Mouse (Mus musculus) CH12.LX (cell line): ENCODE results near the gene Gm20498. TPM values are rescaled to one million over a fixed set of nuclear protein-coding genes. Genes with fewer than 3 reads are reported as not detected.

Experiments used
- DNase-seq: peaks from one replicate; pipeline ENCODE4 v3.0.0-alpha.2; 2013; ENCODE audit errors: extremely low read depth
- H3K27ac ChIP-seq: 2 replicates; pipeline ENCODE4 v1.5.1; 2012; ENCODE audit warnings: low read depth, mild to moderate bottlenecking, control low read depth, moderate library complexity; ENCODE audit not compliant: insufficient read depth
- H3K27me3 ChIP-seq: replicated peaks from 2 replicates; pipeline ENCODE3; 2012; ENCODE audit warnings: inconsistent platforms
- H3K36me3 ChIP-seq, 2 experiments: replicated peaks in 1 of 2; 2 replicates each; pipeline versions ENCODE3 to v1.6.1; 2012; ENCODE audit warnings: inconsistent platforms in 1 of 2, low read length in 1 of 2, mild to moderate bottlenecking in 1 of 2, mixed read lengths in 1 of 2, moderate library complexity in 1 of 2; ENCODE audit not compliant: control insufficient read depth in 1 of 2, insufficient read depth in 1 of 2
- H3K4me1 ChIP-seq, 2 experiments: 2 replicates each; pipeline ENCODE4 v1.6.1; 2012; ENCODE audit warnings: inconsistent platforms in 1 of 2, moderate library complexity in 1 of 2; ENCODE audit not compliant: insufficient read depth in 2 of 2, control insufficient read depth in 1 of 2
- H3K4me2 ChIP-seq: 2 replicates; pipeline ENCODE4 v1.6.1; 2012; ENCODE audit warnings: low read depth, mild to moderate bottlenecking, control low read depth; ENCODE audit not compliant: poor library complexity, insufficient read depth, severe bottlenecking
- H3K4me3 ChIP-seq, 3 experiments: fragments of 150-350 bp in 1 of 3; sonication (generic) in 1 of 3; replicated peaks in 1 of 3; 2 replicates each; pipeline versions ENCODE3 to v1.5.1; 2011 to 2012; ENCODE audit warnings: low read depth in 2 of 3, low read length in 2 of 3, mild to moderate bottlenecking in 2 of 3, moderate library complexity in 2 of 3, control low read depth in 1 of 3, improper control_type of control experiment in 1 of 3, inconsistent platforms in 1 of 3, mixed read lengths in 1 of 3; ENCODE audit not compliant: poor library complexity in 1 of 3
- H3K79me2 ChIP-seq: replicated peaks from 2 replicates; pipeline ENCODE4 v1.6.1; 2012; ENCODE audit warnings: mild to moderate bottlenecking, moderate library complexity; ENCODE audit not compliant: control insufficient read depth, poor library complexity, insufficient read depth, severe bottlenecking; ENCODE audit errors: extremely low read depth
- H3K9ac ChIP-seq: 2 replicates; pipeline ENCODE4 v1.6.1; 2012; ENCODE audit warnings: low read depth, mild to moderate bottlenecking, control low read depth, moderate library complexity; ENCODE audit not compliant: insufficient read depth
- H3K9me3 ChIP-seq: replicated peaks from 2 replicates; pipeline ENCODE3; 2012; ENCODE audit warnings: low read length, inconsistent platforms, mixed read lengths
- CHD1 ChIP-seq: IDR thresholded peaks from 2 replicates; pipeline ENCODE4 v1.6.1; 2012; ENCODE audit warnings: low read depth, low read length, improper control_type of control experiment, inconsistent platforms
- EP300 ChIP-seq: IDR thresholded peaks from 2 replicates; pipeline ENCODE4 v1.6.1; 2011; ENCODE audit warnings: low read length, improper control_type of control experiment
- ETS1 ChIP-seq: conservative IDR thresholded peaks from 2 replicates; pipeline ENCODE4 v1.6.1; 2012; ENCODE audit warnings: low read depth, mild to moderate bottlenecking, inconsistent platforms, low read length, improper control_type of control experiment, moderate library complexity
- GABPA ChIP-seq: IDR thresholded peaks from 2 replicates; pipeline ENCODE4 v1.6.1; 2012; ENCODE audit warnings: low read depth, low read length, improper control_type of control experiment, inconsistent platforms; ENCODE audit not compliant: insufficient replicate concordance
- HCFC1 ChIP-seq: IDR thresholded peaks from 2 replicates; pipeline ENCODE4 v1.6.1; 2012; ENCODE audit warnings: low read depth, mild to moderate bottlenecking, inconsistent platforms, low read length, improper control_type of control experiment
- IRF4 ChIP-seq: IDR thresholded peaks from 2 replicates; pipeline ENCODE4 v1.6.1; 2014; ENCODE audit warnings: low read depth, mild to moderate bottlenecking, inconsistent platforms, low read length, improper control_type of control experiment
- JUN ChIP-seq: IDR thresholded peaks from 2 replicates; pipeline ENCODE4 v1.6.1; 2011; ENCODE audit warnings: low read depth, mild to moderate bottlenecking, low read length, improper control_type of control experiment, moderate library complexity; ENCODE audit not compliant: insufficient read depth
- KAT2A ChIP-seq: IDR thresholded peaks from 2 replicates; pipeline ENCODE4 v1.6.1; 2012; ENCODE audit warnings: low read length, improper control_type of control experiment, inconsistent platforms; ENCODE audit not compliant: insufficient replicate concordance
- MAFK ChIP-seq: IDR thresholded peaks from 2 replicates; pipeline ENCODE4 v1.6.1; 2011; ENCODE audit warnings: low read length, improper control_type of control experiment; ENCODE audit not compliant: insufficient replicate concordance
- MAX ChIP-seq: IDR thresholded peaks from 2 replicates; pipeline ENCODE4 v1.6.1; 2011; ENCODE audit warnings: low read length, improper control_type of control experiment
- MAZ ChIP-seq: IDR thresholded peaks from 2 replicates; pipeline ENCODE4 v1.6.1; 2012; ENCODE audit warnings: low read depth, mild to moderate bottlenecking, inconsistent platforms, low read length, improper control_type of control experiment, moderate library complexity
- MEF2A ChIP-seq: IDR thresholded peaks from 2 replicates; pipeline ENCODE4 v1.6.1; 2014; ENCODE audit warnings: low read depth, mild to moderate bottlenecking, inconsistent platforms, low read length, improper control_type of control experiment, borderline replicate concordance
- MXI1 ChIP-seq: IDR thresholded peaks from 2 replicates; pipeline ENCODE4 v1.6.1; 2011; ENCODE audit warnings: mild to moderate bottlenecking, low read depth, low read length, improper control_type of control experiment
- NELFE ChIP-seq: IDR thresholded peaks from 2 replicates; pipeline ENCODE4 v1.6.1; 2011; ENCODE audit warnings: low read depth, low read length, improper control_type of control experiment
- NRF1 ChIP-seq: IDR thresholded peaks from 2 replicates; pipeline ENCODE4 v1.6.1; 2014; ENCODE audit warnings: low read depth, mild to moderate bottlenecking, inconsistent platforms, low read length, improper control_type of control experiment, moderate library complexity
- POLR2A ChIP-seq: IDR thresholded peaks from 2 replicates; pipeline ENCODE4 v1.6.1; 2011; ENCODE audit warnings: low read depth, mild to moderate bottlenecking, improper control_type of control experiment, low read length
- POLR2AphosphoS2 ChIP-seq: IDR thresholded peaks from 2 replicates; pipeline ENCODE4 v1.6.1; 2011; ENCODE audit warnings: low read depth, low read length, improper control_type of control experiment
- RAD21 ChIP-seq: IDR thresholded peaks from 2 replicates; pipeline ENCODE4 v1.6.1; 2011; ENCODE audit warnings: low read depth, mild to moderate bottlenecking, low read length, improper control_type of control experiment, moderate library complexity
- RCOR1 ChIP-seq: conservative IDR thresholded peaks from 2 replicates; pipeline ENCODE4 v1.6.1; 2012; ENCODE audit warnings: low read depth, mild to moderate bottlenecking, inconsistent platforms, low read length, improper control_type of control experiment
- TBP ChIP-seq: conservative IDR thresholded peaks from 2 replicates; pipeline ENCODE4 v1.6.1; 2011; ENCODE audit warnings: low read depth, low read length, improper control_type of control experiment
- UBTF ChIP-seq: IDR thresholded peaks from 2 replicates; pipeline ENCODE4 v1.6.1; 2012; ENCODE audit warnings: low read depth, mild to moderate bottlenecking, inconsistent platforms, low read length, improper control_type of control experiment, moderate library complexity
- USF1 ChIP-seq: IDR thresholded peaks from 2 replicates; pipeline ENCODE4 v1.6.1; 2014; ENCODE audit warnings: low read depth, mild to moderate bottlenecking, inconsistent platforms, low read length, improper control_type of control experiment
- ZC3H11A ChIP-seq: IDR thresholded peaks from 2 replicates; pipeline ENCODE4 v1.6.1; 2012; ENCODE audit warnings: low read depth, mild to moderate bottlenecking, inconsistent platforms, low read length, improper control_type of control experiment
- ZMIZ1 ChIP-seq: IDR thresholded peaks from 2 replicates; pipeline ENCODE4 v1.6.1; 2012; ENCODE audit warnings: low read depth, mild to moderate bottlenecking, inconsistent platforms, low read length, improper control_type of control experiment
- ZNF384 ChIP-seq: IDR thresholded peaks from 2 replicates; pipeline ENCODE4 v1.6.1; 2012; ENCODE audit warnings: low read depth, low read length, improper control_type of control experiment, inconsistent platforms
- dilution Hi-C: fragments of 300-500 bp; cut with MboI; formaldehyde crosslinking; loops from 2 replicates; pipeline ENCODE4 v1.14.3; 2020; ENCODE audit warnings: low sequenced_read_pairs; ENCODE audit not compliant: extremely low pct_unique_long_range_greater_than_20kb, extremely low pct_ligation_motif_present
- in situ Hi-C: fragments of 300-500 bp; cut with MboI; formaldehyde crosslinking; loops from 3 replicates; pipeline ENCODE4 v1.14.3; 2019; ENCODE audit warnings: low sequenced_read_pairs, low pct_ligation_motif_present, low pct_unique_long_range_greater_than_20kb, mixed read lengths
- polyA plus RNA-seq: library from polyadenylated mRNA; unstranded; fragments of >175 nt; gene quantifications from 2 replicates; pipeline ENCODE4 v1.2.1, GENCODE M21; 2012; ENCODE audit warnings: low read depth; ENCODE audit not compliant: insufficient read length
- total RNA-seq, 2 experiments: library from RNA; depleted of rRNA; stranded (reverse); fragments of 300-350 nt in 1 of 2; fragments of >200 nt in 1 of 2; gene quantifications; 2 replicates each; pipeline ENCODE4 v1.2.3; 2012 to 2014

The Gm20498 gene
- total and polyA plus RNA-seq, 3 experiments, result 25.7 to 52.2 (median 32.6) TPM

DNA sequence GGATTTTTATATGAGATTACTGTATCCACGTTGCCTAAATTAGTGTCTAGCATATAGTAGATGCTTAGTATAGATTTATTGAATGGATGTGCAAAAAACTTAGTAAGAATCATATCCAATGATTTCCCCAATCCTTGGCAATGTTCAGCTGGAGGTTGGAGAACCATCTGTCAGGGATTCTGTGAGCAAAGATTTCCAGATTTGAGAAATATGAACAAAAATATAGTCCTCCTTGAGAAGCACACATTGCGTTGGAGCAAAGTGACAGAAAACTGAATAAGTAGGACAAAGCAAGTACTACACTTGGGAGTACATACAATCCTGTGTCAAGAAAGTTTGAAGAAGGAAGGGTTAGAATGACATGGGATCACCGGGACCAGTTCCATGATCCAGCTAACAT, 208.6 kb downstream of the Gm20498 start:
- no peak overlapping the region for H3K9ac ChIP-seq
- H3K27ac ChIP-seq, result no peak overlapping the region
- H3K36me3 ChIP-seq, result no peaks in the 10 kb centered on the region
- no peak overlapping the region for H3K4me2 ChIP-seq
- H3K4me1 ChIP-seq, result peaks cover 0 to 6% of the 10 kb centered on the region in 2 experiments; a peak in 1 of 4 replicates
- in situ Hi-C loops (no loop called here), dilution Hi-C loops (no loop called here)
- DNase-seq, result no peak
- H3K4me3 ChIP-seq, result no peak overlapping the region
- H3K79me2 ChIP-seq, result no peaks in the 10 kb centered on the region
- TF ChIP-seq TBP (no peak), USF1 (no peak), ZC3H11A (no peak), IRF4 (no peak), EP300 (no peak), MAX (no peak), JUN (no peak), HCFC1 (no peak), POLR2A (no peak), ZNF384 (no peak), MAZ (no peak), MAFK (no peak), ZMIZ1 (no peak), POLR2AphosphoS2 (no peak)
- peaks cover 2% of the 10 kb centered on the region for H3K27me3 ChIP-seq
- no peaks in the 10 kb centered on the region for H3K9me3 ChIP-seq

DNA sequence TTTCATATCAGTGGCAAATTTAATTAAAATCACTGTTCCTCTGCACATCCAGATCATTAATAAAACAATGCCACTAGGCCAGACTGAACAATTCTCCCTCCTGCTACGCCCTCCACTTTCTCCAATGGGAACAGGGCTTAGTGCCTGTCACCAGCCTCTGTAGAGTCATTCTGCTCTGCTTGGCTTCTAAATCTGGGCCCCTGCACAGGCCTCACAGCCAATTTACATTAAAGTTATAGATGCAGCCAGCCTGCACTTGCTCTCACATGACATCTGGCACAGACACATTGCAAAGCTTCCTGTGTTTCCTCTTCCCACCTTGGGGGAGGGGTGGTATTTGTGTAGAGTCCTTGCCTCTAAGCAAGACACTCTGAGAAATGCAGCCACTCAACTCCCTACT, 211.7 kb downstream of the Gm20498 start:
- dilution Hi-C loops (no loop called here), in situ Hi-C loops (no loop called here)
- no peak for TF ChIP-seq KAT2A
- no peak for TF ChIP-seq RCOR1
- no peak for TF ChIP-seq MAZ
- TF ChIP-seq HCFC1, result no peak
- no peak for TF ChIP-seq RAD21
- TF ChIP-seq NELFE, result no peak
- TF ChIP-seq CHD1, result no peak
- TF ChIP-seq MAX, result no peak
- TF ChIP-seq USF1, result no peak
- TF ChIP-seq ETS1, result no peak
- TF ChIP-seq NRF1, result no peak
- no peak for TF ChIP-seq UBTF
- TF ChIP-seq GABPA, result no peak
- TF ChIP-seq MXI1, result no peak
- no peak for TF ChIP-seq MEF2A
- no peak for TF ChIP-seq ZNF384
- TF ChIP-seq IRF4, result no peak

More for the DNA sequence above, 211.7 kb downstream of the Gm20498 start:
- Histone ChIP-seq H3K4me3 (no peak overlapping the region), H3K9ac (no peak overlapping the region), H3K27ac (no peak overlapping the region), H3K4me1 (peaks cover 0 to 6% of the 10 kb centered on the region in 2 experiments; a peak in 1 of 4 replicates), H3K4me2 (no peak overlapping the region), H3K27me3 (no peaks in the 10 kb centered on the region), H3K9me3 (no peaks in the 10 kb centered on the region), H3K36me3 (no peaks in the 10 kb centered on the region), H3K79me2 (no peaks in the 10 kb centered on the region)
- DNase-seq, result no peak
